Mouse (Mus musculus): ENCODE data around the gene Nprl2. TPM values are rescaled to one million over a fixed set of nuclear protein-coding genes. Genes with fewer than 3 reads are reported as not detected.
A peak's percentile ranks its signal among the peaks of the same experiment; 100 is the strongest.
"Not testable (repeated sequence)": the region's sequence is repeated elsewhere in the genome, so short reads cannot be mapped to it uniquely, and the experiment has no call there.

The Nprl2 gene
- total RNA-seq, 2 experiments from 2014 or later, result 13.6 to 17.1 TPM

GRCm38 (mm10) chr9:107550491-107551116, 8.6 kb downstream of the Nprl2 start:
- DNase-seq, result no peak
- intact Hi-C loops (cut with DNase I), result no loop called here

- peak; percentile 77 to 81 for DNase-seq
- intact Hi-C loops (cut with DNase I), result no loop called here
These were observed 9.3 kb downstream of the Nprl2 start, which contains the start of gene Rassf1 for GRCm38 (mm10) chr9:107551117-107551889. TSS of gene Rassf1 (plus strand) at chr9:107551555.

- intact Hi-C loops (cut with DNase I), result no loop called here
- DNase-seq, result no peak
These were observed 9.9 kb downstream of the Nprl2 start for GRCm38 (mm10) chr9:107551890-107552355.

- intact Hi-C loops (cut with DNase I), result no loop called here
- DNase-seq, result no peak
These were observed 10.8 kb downstream of the Nprl2 start for GRCm38 (mm10) chr9:107552690-107553393.

GRCm38 (mm10) chr9:107553541-107554318, 11.7 kb downstream of the Nprl2 start:
- peak in 1 of 2 experiments; percentile 38 for DNase-seq
- intact Hi-C loops (cut with DNase I), result no loop called here

GRCm38 (mm10) chr9:107554319-107554825, 12.3 kb downstream of the Nprl2 start:
- intact Hi-C loops (cut with DNase I), result no loop called here

GRCm38 (mm10) chr9:107555031-107555457, 13.0 kb downstream of the Nprl2 start:
- intact Hi-C loops (cut with DNase I), result no loop called here
- DNase-seq, result peak; percentile 73

More at GRCm38 (mm10) chr9:107554319-107554825, 12.3 kb downstream of the Nprl2 start:
- peak; percentile 96 for DNase-seq

- intact Hi-C loops (cut with DNase I), result no loop called here
- no peak for DNase-seq
These were observed 13.7 kb downstream of the Nprl2 start for GRCm38 (mm10) chr9:107555701-107556100.

GRCm38 (mm10) chr9:107556346-107556745, 14.3 kb downstream of the Nprl2 start:
- intact Hi-C loops (cut with DNase I), result no loop called here
- no peak for DNase-seq

GRCm38 (mm10) chr9:107563029-107563581, 21.1 kb downstream of the Nprl2 start, which contains the start of gene Tusc2:
TSS of gene Tusc2 (plus strand) at chr9:107563255.
- DNase-seq, result peak; percentile 92 to 94
- intact Hi-C loops (cut with DNase I), result no loop called here

GRCm38 (mm10) chr9:107565556-107565955, 23.5 kb downstream of the Nprl2 start:
- intact Hi-C loops (cut with DNase I); DNase-seq: not testable (repeated sequence)

GRCm38 (mm10) chr9:107566041-107566709, 24.1 kb downstream of the Nprl2 start:
- DNase-seq, result peak; percentile 86 to 93
- intact Hi-C loops (cut with DNase I), result no loop called here

GRCm38 (mm10) chr9:107566855-107567254, 24.8 kb downstream of the Nprl2 start:
- peak in 1 of 2 experiments; percentile 52 for DNase-seq
- intact Hi-C loops (cut with DNase I), result no loop called here

GRCm38 (mm10) chr9:107567702-107568319, 25.8 kb downstream of the Nprl2 start, which contains the start of gene Hyal2:
TSS of gene Hyal2 (plus strand) at chr9:107567945.
- intact Hi-C loops (cut with DNase I), result no loop called here

GRCm38 (mm10) chr9:107568331-107569261, 26.6 kb downstream of the Nprl2 start:
- DNase-seq, result peak; percentile 86 to 87
- intact Hi-C loops (cut with DNase I), result no loop called here

More at GRCm38 (mm10) chr9:107567702-107568319, 25.8 kb downstream of the Nprl2 start, which contains the start of gene Hyal2:
- peak in 1 of 2 experiments; percentile 40 for DNase-seq

- DNase-seq, result no peak
- intact Hi-C loops (cut with DNase I), result no loop called here
These were observed 27.2 kb downstream of the Nprl2 start for GRCm38 (mm10) chr9:107569270-107569669.

- DNase-seq, result no peak
These were observed 28.0 kb downstream of the Nprl2 start for GRCm38 (mm10) chr9:107570016-107570415.

More at GRCm38 (mm10) chr9:107570016-107570415, 28.0 kb downstream of the Nprl2 start:
- intact Hi-C loops (cut with DNase I), result no loop called here
